Mouse (Mus musculus) embryo, embryonic 11 days (tissue): ENCODE results near the gene Mcat.

ENCODE experiments used
- DNase-seq: peaks from one replicate; pipeline ENCODE4 v3.0.0-alpha.2; 2015

Mcat gene

DNA sequence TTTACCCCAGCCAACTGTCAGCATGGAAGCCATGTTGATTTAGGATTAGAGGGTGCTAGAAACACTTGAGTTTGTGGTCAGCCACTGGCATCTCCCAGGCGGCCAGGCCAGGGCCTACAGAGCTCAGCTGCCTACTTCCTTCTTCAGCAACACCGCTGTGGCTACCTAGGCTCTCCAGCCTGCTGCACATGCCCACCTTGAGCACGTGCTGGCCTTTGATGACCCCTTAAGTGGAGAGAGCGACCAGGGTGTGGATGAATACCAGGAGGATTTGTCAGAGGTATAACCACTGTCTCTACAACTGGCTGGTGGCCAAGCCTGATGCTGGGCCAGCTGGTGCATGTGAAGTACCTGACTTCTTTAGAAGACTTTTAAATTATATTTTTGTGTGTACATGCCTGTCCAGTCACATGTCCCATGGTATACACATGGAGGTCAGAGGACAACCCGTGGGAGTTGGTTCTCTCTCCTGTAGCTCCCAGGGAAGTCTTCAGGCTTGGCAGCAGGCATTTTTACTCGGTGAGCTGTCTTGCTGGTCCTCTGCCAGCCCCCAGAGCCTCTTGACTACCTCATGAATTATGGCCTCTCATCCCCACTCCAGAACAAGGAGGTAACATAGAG is 11.3 kb upstream of the Mcat start:
- no peak for DNase-seq

GRCm38 (mm10) chr15:83573606-83574005 is 10.0 kb upstream of the Mcat start:
- no peak for DNase-seq

- no peak for DNase-seq
These were observed 8.5 kb upstream of the Mcat start for GRCm38 (mm10) chr15:83572132-83572531.

DNA sequence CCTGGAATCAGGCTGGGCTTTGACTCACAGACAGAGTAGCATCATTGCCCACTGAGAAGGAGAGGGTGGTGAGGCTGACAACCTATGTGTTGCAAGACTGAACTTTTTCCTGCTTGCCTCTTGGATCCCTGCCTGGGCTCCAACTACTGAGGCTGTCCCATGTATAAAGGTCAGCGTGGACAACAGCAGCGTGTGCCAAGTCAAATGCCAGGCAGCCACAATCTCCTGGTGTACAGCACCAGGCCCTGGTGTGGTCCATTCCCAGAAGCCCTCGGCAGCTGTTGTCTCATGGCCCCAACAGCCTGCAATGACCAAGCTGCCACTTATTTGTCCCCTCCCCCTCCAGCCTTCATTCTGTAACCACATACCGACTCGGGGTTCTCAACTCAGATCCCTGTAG is 8.0 kb upstream of the Mcat start:
- no peak for DNase-seq

- DNase-seq = no peak
These were observed 7.1 kb upstream of the Mcat start for GRCm38 (mm10) chr15:83570641-83571040.

GRCm38 (mm10) chr15:83569682-83570081 is 6.1 kb upstream of the Mcat start:
- DNase-seq = no peak

DNA sequence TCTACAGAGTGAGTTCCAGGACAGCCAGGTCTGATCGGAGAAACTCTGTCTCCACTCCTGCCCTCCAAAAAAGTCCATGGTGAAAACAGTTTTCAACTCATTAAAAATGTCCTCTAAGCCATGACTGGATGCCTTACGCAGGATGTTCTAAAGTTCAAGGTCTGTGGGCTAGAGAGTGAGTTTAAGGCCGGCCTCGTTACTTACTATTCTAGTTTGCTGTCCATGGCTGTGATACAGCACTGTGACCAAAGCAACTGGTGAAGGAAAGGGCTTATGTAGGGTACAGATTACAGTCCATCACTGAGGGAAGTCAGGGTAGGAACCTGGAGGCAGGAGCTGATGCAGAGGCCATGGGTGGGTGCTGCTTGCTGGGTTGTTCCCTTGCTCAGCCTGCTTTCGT is 5.0 kb upstream of the Mcat start:
- no peak for DNase-seq

- no peak for DNase-seq
These were observed 4.1 kb upstream of the Mcat start for GRCm38 (mm10) chr15:83567728-83568127.

DNA sequence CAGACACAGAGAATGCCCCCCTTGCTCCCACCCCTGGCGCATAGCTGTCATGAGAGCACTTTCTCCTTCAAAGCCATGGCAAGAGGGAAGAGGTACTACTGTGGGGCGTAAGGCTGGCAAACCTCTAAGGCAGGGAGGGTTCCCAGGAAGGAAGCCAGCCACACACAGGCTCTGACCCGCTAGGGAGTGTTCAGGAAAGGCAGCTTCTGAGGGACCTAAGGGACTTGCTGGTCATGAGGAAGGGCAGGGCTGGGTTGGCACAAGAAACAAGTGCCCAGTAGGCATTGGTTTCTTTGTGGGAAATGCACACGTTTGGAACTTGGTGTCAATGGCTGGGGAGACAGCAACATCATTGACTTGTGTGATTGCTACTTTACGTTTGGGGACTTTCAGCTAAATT is 2.4 kb upstream of the Mcat start:
- no peak for DNase-seq

DNA sequence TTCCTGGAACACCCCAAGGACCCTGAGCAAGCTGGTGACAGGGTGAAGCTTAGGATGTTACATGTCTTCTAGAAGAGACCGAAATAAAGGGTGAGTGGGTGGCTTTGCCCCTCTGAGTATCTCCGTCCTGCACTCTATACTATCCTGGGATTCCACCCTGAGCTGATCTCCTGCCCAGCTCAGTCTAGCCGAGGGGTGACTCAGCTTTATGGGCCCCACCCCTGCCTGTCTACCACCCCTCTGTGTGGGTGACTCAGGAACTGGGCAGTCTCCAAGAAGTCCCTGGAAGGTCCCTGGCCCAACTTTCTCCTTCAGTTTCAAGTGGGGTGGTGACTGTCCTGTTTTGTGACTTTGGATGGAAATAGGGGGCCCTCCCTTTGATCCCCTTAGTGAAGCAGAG is 1.8 kb upstream of the Mcat start:
- no peak for DNase-seq

DNA sequence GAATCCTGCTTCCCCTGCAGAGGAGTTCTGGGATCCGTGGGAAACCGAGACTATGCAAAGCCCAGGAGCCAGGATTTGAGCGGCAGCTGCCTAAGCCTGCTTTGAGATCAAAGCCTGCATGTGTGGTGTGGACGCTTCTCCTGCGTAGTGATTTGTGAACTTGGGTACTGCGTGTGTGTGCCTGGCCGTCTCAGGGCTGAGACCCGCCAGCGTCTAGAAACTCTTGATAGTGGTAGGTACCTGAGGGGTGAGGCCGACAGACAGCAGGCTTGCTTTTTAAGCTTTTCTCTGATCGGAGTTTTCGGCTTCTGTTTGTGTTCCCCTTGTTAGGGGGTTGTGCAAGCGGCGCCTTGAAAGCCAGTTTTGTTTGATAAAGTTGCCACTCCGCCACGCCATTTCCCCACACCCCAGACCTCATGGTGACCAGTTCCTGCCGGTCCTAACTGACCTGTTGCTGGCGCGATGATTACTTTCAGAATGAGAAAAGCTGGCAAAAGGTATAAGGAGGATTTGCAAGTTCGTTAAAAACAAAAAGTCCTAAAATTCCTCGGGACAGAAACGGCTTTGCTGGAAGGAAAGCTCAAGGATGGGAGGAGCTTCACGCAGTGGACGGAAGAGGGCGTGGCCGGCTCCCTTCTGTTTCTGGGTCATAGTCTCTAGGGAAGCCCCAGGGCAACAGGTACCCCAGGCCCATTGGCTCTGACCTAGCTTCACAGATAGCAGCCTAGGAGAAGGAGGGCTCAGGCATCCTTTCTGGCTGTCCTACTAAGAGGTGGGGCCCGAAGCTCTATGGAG is 467 bp upstream of the Mcat start:
- peak; percentile 70 for DNase-seq

DNA sequence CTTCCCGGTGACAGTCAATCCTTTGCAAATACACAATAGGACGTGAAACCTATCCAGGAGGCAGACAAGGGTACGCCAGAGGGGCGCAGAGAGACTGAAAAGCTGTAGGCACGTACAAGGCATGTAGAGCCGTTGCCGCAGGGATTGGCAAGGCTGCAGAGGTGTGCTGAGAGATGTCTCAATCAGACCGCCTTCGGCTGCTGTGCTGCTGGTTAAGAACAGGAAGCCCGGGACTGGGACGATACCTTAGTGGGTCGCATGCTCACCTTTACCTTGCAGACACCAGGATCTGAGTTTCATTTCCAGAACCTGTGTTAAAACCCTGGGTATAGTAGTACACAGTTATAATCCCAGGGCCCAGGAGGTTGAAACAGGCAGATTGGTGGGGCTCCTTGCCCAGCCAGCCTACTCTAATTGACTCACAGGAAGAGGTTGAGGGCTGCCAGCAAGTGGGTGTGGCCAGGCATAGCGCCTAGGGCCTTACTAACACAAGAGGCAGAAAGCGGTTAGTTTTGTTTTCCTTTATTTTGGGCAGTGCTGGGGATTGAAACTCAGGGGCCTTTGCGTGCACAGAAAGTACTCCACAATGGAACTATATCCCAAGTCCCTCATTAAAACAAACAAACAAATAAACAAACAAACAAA is 839 bp downstream of the Mcat start:
- peak; percentile 59 for DNase-seq

GRCm38 (mm10) chr15:83560941-83561477 is 2.6 kb downstream of the Mcat start:
- DNase-seq = no peak

- peak; percentile 93 for DNase-seq
These were observed 8.2 kb downstream of the Mcat start for GRCm38 (mm10) chr15:83555161-83555974.

DNA sequence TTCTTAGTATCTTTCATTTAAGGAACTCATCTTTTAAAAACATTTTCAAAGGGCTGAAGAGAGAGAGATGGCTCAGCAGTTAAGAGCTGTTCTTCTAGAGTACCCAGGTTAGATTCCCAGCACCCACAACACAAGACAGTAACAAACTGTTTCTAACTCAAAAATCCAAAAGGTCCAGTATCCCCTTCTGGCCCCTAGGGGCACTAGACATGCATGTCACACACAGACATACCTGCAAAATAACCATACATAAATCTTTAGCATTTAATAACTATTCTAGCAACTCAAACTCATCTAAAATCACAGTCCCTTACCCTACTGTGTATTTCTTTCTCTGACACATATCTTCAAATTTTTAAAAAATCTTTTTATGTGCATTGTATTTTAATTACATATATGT is 9.8 kb downstream of the Mcat start:
- peak; percentile 18 for DNase-seq

DNA sequence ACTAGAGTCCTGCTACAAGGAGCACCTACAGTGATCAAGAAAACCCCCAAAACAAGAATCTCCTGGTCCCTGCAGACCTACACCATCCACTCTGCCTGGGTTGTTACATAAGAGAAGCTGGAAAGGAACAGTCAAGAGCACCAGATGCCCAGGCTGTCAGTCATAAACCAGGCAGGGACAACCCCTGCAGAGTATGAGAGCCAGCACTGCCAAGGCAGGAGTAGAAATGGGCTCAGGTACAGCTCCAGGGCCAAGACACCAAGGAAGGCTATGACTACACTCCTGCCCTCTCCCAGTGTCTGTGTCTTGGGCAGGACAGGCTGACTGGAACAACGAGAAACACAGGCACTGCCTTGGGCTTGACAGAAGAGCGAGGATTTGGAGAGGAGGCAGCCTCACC is 13.4 kb downstream of the Mcat start:
- DNase-seq = no peak

GRCm38 (mm10) chr15:83547144-83547543 is 16.4 kb downstream of the Mcat start:
- DNase-seq = no peak

GRCm38 (mm10) chr15:83546029-83546428 is 17.6 kb downstream of the Mcat start:
- no peak for DNase-seq

DNA sequence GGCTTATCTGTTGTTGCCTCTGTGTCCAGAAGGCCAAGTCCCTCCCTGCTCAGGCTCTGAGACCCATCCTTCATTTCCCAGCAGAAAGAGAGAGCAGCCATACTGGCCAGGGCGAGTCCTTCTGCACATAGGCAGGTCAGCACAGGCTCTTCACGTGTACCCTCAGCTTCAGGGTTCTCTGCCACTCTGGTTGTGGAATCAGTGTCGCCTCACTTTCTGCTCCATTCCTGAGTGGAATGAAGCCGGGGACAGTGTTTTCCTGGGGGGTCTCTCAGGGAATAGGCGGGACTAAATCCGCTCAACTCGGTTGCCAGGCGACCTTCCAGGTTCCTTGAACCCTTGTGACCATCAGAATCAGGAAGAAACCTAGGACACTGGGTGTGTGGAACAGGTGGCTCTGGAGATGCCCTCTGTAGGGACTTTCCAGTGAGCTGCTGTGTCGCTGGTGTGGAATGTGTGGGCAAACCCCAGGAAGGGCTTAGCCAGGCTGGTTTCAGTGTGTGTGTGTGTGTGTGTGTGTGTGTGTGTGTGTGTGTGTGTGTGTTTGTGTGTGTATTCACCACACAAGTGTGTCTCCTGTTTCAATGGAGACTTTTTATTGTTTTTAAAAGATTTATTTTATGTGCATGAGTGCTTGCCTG is 21.8 kb downstream of the Mcat start:
- no peak for DNase-seq

DNA sequence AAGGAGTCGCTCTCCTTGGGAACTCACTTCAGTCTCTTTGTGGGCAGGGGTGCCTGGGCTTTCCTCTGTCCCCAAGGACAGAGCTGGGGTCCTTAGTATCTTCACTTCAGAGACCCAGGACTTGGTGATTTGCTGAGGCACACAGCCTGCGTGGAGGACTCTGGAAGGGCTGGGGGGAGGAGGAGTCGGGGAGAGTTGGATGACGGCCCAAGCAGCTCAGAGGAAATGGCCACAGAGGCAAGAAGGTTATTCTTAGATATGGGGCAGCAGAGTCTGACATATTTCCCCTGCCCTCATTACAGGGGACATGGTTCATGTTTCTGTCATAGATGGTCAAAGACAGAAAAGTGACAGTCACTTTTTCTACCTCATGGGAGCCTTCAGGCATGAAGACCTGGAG is 23.7 kb downstream of the Mcat start:
- DNase-seq = no peak

DNA sequence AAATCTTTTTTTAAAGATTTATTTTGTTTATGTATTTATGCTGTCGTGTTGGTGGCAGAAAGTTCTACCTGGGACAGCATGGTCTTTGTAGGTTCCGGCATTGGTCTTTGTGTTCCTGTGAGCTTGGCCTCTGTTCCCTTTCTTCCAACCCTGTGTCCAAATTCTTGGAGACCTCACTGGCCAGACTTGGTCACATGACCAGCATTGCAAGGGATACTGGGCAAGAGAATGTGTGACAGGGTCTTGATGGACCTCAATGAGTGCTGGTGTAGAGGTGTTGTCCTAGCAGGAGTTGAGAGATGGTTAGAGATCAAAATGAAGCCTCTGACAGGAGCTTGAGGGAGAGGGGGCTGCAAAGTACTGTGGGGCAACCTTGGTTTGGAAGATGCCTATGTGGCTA is 24.7 kb downstream of the Mcat start:
- DNase-seq = no peak

GRCm38 (mm10) chr15:83535890-83536231 is 27.7 kb downstream of the Mcat start:
- no peak for DNase-seq
